Mouse (Mus musculus): Measurements from ENCODE around the gene Mtx3. TPM values are rescaled to one million over a fixed set of nuclear protein-coding genes. Genes with fewer than 3 reads are reported as not detected.
"Not testable (repeated sequence)": the region's sequence is repeated elsewhere in the genome, so short reads cannot be mapped to it uniquely, and the experiment has no call there.

The Mtx3 gene
- polyA plus RNA-seq (2015; fragmentation: Nextera tagmentation; extraction: Ambion mirVana), result 5.1 TPM in 2 replicates

DNA sequence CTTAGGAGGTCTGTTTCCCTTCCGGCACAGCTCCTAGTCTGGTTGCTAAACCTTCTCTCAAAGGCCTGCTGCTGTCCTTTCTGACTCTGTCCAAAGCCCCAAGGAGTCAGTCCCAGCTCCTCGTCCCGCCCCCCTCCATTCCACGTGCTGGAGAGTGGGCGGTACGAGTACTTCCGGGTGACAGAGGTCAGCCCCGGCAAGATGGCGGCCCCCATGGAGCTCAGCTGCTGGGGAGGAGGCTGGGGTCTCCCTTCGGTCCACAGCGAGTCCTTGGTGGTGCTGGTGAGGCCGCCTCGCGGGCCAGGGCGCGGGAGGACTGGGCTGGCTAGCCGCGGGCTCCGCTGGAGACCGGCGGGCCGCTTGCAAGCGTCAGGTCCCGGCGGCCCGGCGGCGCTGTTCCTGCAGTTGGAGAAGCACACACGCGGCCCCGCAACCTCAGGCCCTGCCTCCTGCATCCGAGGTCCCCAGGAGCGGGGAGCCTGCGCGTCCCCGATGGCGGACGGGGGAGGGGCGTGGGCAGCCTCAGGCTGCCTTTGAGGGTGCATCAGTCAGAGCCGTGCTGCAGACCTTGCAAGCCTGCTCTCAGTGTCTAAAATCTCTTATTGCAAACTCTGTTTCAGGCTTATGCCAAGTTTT, at the start of gene Mtx3:
Mtx3 (plus strand) TSS at position 175 of the 636 bp plus-strand sequence.
- 2% methylated on average over 39 of the region's 40 CpGs for WGBS
- peak; percentile 97 for ATAC-seq (ENCODE audit: low FRiP score, low read depth)
- H3K27ac ChIP-seq, result peak within 1 kb of the TSS; percentile 87
- 0 out of 2 replicates have a peak, but pooled peaks cover 3% of the 10 kb centered on the region for H3K27me3 ChIP-seq
- H3K4me1 ChIP-seq, result no peaks in the 10 kb centered on the region
- peak within 1 kb of the TSS; percentile 86 for H3K9ac ChIP-seq
- peaks cover 29% of the 10 kb centered on the region for H3K36me3 ChIP-seq
- H3K4me3 ChIP-seq, result peak within 1 kb of the TSS; percentile 88
- peak within 1 kb of the TSS; percentile 70 for H3K4me2 ChIP-seq (replicated peaks)
- no peaks in the 10 kb centered on the region for H3K9me3 ChIP-seq

DNA sequence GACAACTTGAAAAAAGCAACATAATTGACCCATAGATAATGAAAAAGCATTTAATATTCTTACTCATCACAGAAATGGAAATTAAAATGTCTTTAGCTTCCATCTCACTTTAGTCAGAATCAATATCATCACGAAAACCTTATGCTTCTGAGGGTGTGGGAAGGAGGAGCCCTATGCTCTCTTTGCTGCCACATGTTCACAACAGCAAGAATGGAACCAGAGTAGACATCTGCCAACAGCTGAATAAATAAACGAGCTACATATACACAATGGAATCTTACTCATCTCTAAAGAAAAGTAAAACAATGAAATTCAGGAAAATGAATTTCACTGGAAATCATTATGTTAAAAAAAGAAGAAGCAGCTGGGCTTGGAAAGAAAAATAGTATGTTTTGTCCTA, 45.7 kb upstream of the Mtx3 start:
- Histone ChIP-seq H3K9ac (no peak overlapping the region), H3K4me3 (no peak overlapping the region), H3K4me1 (peaks cover 11% of the 10 kb centered on the region), H3K27me3 (peaks cover 36% of the 10 kb centered on the region), H3K27ac (no peak overlapping the region), H3K9me3 (no peaks in the 10 kb centered on the region), H3K4me2 (replicated peaks) (no peak overlapping the region), H3K36me3 (no peaks in the 10 kb centered on the region)
- WGBS, result 83% methylated on average over 2 of the region's 2 CpGs
- no peak for ATAC-seq (ENCODE audit: low FRiP score, low read depth)

DNA sequence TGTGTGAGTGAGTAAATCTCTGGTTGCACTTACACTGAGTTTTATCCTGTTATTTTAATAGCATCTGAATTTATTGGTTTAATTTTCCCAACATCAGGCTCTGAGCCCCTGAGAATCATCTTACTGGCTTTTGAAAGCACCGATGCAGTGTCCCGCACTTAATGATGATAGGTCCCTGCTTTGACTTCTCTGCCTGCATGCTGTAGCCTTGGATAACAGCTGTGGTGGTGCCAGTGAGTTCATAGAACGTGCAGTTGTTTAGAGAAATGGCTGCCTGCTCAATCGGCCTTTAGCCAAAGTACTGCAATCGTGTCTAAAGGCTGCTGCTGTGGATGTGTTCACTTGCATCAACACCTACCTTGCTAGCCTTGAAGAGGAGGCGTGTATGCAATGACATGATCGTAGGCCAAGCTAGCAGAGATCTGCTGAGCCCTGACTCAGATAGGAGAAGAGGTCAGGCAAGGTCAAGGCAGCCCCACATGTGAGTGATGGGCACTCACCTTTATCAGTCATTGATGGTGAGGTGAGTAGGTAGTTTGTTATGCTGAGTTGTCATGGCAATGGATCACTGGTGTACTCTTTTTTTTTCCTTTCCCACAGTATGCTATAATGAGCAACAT, 45.1 kb upstream of the Mtx3 start:
- ATAC-seq (ENCODE audit: low FRiP score, low read depth), result no peak; the same call in 1 of the 2 replicates
- H3K27ac ChIP-seq, result no peak overlapping the region
- no peak overlapping the region for H3K4me3 ChIP-seq
- H3K9me3 ChIP-seq, result no peaks in the 10 kb centered on the region
- peaks cover 11% of the 10 kb centered on the region for H3K4me1 ChIP-seq
- H3K9ac ChIP-seq, result no peak overlapping the region
- H3K27me3 ChIP-seq, result peaks cover 31% of the 10 kb centered on the region
- H3K36me3 ChIP-seq, result no peaks in the 10 kb centered on the region
- WGBS, result 74% methylated on average over 7 of the region's 7 CpGs
- H3K4me2 ChIP-seq (replicated peaks), result no peak overlapping the region

DNA sequence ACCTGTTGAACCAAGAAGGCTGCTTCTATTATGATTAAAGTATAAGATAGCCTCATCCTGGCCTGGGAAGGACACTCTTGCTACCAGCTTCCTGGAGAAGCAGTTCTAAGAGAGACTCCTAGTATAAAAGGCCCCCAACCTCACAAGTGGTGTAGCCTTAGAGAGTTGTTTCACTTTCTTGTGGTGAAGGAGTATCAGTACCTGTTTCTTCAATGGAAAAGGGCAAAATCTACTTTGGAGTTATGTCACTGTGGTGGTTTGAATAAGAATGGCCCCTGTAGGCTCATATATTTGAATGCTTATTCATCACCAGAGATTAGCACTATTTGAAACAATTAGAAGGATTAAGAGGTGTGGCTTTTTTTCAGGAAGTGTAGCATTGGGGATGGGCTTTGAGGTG, 37.8 kb upstream of the Mtx3 start:
- Histone ChIP-seq H3K9me3 (no peaks in the 10 kb centered on the region), H3K4me3 (no peak overlapping the region), H3K4me1 (0 out of 2 replicates have a peak, but pooled peaks cover 6% of the 10 kb centered on the region), H3K36me3 (no peaks in the 10 kb centered on the region), H3K4me2 (replicated peaks) (no peak overlapping the region), H3K27me3 (0 out of 2 replicates have a peak, but pooled peaks cover 3% of the 10 kb centered on the region), H3K9ac (no peak overlapping the region), H3K27ac (no peak overlapping the region)
- ATAC-seq (ENCODE audit: low FRiP score, low read depth), result no peak

DNA sequence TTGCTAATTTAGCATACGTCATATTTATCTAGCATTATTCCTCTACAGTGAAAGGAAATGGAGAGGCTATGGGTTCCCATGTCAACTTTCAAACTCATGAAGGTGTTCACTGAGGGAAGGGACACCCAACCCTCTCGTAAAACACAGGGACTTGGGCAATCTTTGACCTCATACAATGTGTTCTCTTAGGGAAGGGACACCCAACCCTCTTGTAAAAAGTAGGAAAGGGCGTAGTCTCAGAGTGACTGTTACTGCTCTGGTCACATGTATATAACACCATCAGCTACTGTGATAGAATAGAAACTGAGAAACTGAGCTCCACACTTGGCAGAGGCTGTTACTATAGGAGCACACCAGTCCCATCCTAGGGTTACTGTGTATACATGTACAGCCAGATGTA, 36.7 kb upstream of the Mtx3 start:
- ATAC-seq (ENCODE audit: low FRiP score, low read depth), result no peak
- H3K9me3 ChIP-seq, result no peaks in the 10 kb centered on the region
- 88% methylated on average over 3 of the region's 3 CpGs for WGBS
- no peak overlapping the region for H3K27ac ChIP-seq
- no peaks in the 10 kb centered on the region for H3K36me3 ChIP-seq
- no peak overlapping the region for H3K4me2 ChIP-seq (replicated peaks)
- H3K9ac ChIP-seq, result no peak overlapping the region
- peaks cover 12% of the 10 kb centered on the region; the same call in 1 of the 2 replicates for H3K4me1 ChIP-seq
- H3K4me3 ChIP-seq, result no peak overlapping the region
- no peaks in the 10 kb centered on the region for H3K27me3 ChIP-seq

DNA sequence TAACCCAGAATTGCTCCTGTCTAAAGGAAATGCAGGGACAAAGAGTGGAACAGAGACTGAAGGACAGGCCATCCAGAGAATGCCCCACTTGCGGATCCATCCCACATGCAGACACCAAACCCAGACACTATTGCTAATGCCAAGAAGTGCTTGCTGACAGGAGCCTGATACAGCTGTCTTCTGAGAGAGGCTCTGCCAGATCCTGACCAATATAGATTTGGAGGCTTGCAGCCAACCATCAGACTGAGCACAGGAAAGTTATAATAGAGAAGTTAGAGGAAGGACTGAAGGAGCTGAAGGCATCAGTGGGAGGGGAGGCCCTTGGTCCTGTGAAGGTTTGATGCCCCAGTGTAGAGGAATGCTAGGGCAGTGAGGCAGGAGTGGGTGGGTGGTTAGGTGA, 34.0 kb upstream of the Mtx3 start:
- not testable (repeated sequence) for ATAC-seq (ENCODE audit: low FRiP score, low read depth); H3K4me2 ChIP-seq (replicated peaks); H3K9me3 ChIP-seq; H3K27ac ChIP-seq; H3K9ac ChIP-seq; H3K4me3 ChIP-seq; H3K36me3 ChIP-seq; H3K27me3 ChIP-seq; H3K4me1 ChIP-seq
- WGBS, result 91% methylated on average over 1 of the region's 1 CpGs

DNA sequence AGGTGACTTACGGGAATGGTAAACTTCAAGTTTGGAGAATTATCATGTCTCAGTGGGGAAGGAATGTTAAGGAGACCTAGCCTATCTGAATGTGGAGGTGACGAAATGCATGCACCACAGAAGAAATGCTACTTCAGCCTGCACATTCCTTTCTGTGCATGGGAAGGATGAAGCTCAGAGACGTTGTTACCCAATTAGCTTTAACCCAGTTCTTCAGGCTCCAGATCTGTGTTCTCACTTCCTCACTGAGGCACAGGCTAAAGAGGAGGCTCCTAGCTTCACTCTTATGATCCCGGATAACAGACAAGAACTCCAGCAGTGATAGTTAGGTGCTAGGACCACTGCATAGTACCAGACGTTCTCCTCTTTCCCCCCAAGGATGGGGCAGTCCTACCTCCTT, 28.2 kb upstream of the Mtx3 start:
- Histone ChIP-seq H3K27ac (no peak overlapping the region), H3K4me3 (no peak overlapping the region), H3K4me1 (peaks cover 6% of the 10 kb centered on the region; the same call in 1 of the 2 replicates), H3K4me2 (replicated peaks) (no peak overlapping the region), H3K9ac (no peak overlapping the region), H3K36me3 (no peaks in the 10 kb centered on the region), H3K9me3 (no peaks in the 10 kb centered on the region), H3K27me3 (no peaks in the 10 kb centered on the region)
- 78% methylated on average over 5 of the region's 5 CpGs for WGBS
- ATAC-seq (ENCODE audit: low FRiP score, low read depth), result no peak

DNA sequence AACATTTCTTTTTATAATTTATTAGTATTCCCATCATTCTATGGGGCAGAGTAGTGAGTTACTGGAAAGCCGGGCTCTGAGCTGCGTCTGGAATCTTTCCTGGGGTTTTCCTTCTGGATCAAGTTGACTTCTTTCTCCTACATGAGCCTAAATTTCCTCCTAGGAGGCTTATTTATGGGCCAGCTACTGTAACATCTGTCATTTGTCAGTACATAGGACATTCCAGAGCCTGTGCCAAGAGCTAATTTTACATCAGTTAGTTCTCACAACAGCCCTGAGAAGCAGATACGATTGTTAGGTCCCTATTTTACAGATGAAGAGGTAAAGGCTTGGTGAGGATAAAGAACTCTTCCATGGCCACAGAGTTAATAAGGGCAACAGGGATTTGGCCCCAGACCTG, 27.2 kb upstream of the Mtx3 start:
- WGBS, result 36% methylated on average over 3 of the region's 3 CpGs
- H3K9me3 ChIP-seq, result no peaks in the 10 kb centered on the region

DNA sequence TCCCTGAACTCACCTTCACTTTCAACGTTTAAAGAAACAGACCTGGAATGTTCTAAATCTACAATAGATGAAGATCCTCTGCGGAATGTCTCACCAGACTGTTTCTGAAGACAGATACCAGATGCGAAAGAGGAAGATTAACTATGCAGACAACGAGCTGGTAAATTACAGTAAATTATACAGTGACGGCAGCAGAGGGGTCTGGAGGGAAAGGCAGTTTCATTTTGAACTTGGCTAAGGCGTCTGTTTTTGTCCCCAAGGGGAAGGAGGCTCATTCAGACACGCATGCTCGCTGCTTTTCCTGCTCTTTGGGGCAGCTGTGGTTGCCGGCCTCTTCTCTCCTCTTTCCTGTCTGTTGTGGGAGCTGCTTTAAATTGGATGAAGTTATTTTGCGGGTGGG, 15.7 kb upstream of the Mtx3 start:
- H3K4me1 ChIP-seq, result peaks cover 10% of the 10 kb centered on the region
- WGBS, result 36% methylated on average over 10 of the region's 10 CpGs
- H3K27ac ChIP-seq, result peak overlapping the region; percentile 39
- H3K4me3 ChIP-seq, result no peak overlapping the region
- no peaks in the 10 kb centered on the region for H3K9me3 ChIP-seq
- no peak overlapping the region for H3K9ac ChIP-seq
- no peaks in the 10 kb centered on the region for H3K36me3 ChIP-seq
- peak; percentile 24; the same call in 1 of the 2 replicates for ATAC-seq (ENCODE audit: low FRiP score, low read depth)
- peak overlapping the region; percentile 35 for H3K4me2 ChIP-seq (replicated peaks)
- H3K27me3 ChIP-seq, result no peaks in the 10 kb centered on the region

More for the DNA sequence above, 27.2 kb upstream of the Mtx3 start:
- H3K36me3 ChIP-seq, result no peaks in the 10 kb centered on the region
- no peak overlapping the region for H3K9ac ChIP-seq
- no peak overlapping the region for H3K4me2 ChIP-seq (replicated peaks)
- ATAC-seq (ENCODE audit: low FRiP score, low read depth), result no peak
- H3K27me3 ChIP-seq, result no peaks in the 10 kb centered on the region
- no peak overlapping the region for H3K27ac ChIP-seq
- no peak overlapping the region for H3K4me3 ChIP-seq
- H3K4me1 ChIP-seq, result peaks cover 2% of the 10 kb centered on the region; the same call in 1 of the 2 replicates

DNA sequence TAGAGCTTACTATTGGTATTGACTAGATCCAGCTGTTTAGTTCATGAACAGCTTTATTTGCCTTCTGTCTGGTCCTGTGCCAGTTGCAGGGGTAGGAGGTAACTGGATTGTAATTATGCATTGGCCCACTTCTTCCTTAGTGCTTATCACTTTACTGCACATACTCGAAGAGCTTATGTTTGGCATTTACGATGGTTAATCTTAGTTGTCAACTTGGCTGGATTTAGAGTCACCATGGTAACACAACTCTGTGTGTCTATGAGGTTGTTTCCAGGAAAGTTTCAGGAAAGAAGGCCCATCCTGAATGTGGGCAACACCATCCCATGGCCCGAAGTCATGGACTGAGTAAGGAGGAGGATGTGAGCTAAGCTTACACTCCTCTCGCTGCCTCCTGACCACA, 11.4 kb upstream of the Mtx3 start:
- Histone ChIP-seq H3K4me2 (replicated peaks) (no peak overlapping the region), H3K9me3 (no peaks in the 10 kb centered on the region), H3K4me3 (no peak overlapping the region), H3K27me3 (no peaks in the 10 kb centered on the region), H3K27ac (0 out of 2 replicates have a peak overlapping the region, but pooled peaks have one; percentile 52), H3K4me1 (peaks cover 10% of the 10 kb centered on the region), H3K36me3 (no peaks in the 10 kb centered on the region), H3K9ac (no peak overlapping the region)
- no peak for ATAC-seq (ENCODE audit: low FRiP score, low read depth)
- 83% methylated on average over 4 of the region's 4 CpGs for WGBS

DNA sequence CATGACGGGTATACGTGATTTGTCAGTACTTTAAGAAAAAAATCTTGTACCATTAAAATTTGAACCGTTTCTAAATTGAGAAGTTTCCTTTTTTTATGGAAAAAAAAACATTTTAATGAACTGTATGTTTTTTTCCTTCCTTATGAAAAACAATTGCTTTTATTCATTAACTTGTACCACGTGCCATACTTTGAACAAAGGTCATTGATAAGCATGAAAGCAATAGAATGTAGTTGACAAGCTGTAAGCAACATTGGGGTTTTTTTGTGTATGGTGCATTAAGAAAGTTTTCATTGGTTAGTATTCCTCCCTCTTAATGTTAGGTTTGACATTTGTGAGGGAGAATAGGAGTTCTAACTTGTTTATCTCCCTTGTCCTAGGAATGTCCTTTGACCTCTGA, 1.9 kb downstream of the Mtx3 start:
- Histone ChIP-seq H3K9ac (no peak overlapping the region), H3K27ac (no peak overlapping the region), H3K27me3 (no peaks in the 10 kb centered on the region), H3K36me3 (peaks cover 47% of the 10 kb centered on the region), H3K9me3 (no peaks in the 10 kb centered on the region), H3K4me3 (no peak overlapping the region), H3K4me2 (replicated peaks) (no peak overlapping the region), H3K4me1 (no peaks in the 10 kb centered on the region)
- ATAC-seq (ENCODE audit: low FRiP score, low read depth), result no peak
- 86% methylated on average over 4 of the region's 4 CpGs for WGBS

DNA sequence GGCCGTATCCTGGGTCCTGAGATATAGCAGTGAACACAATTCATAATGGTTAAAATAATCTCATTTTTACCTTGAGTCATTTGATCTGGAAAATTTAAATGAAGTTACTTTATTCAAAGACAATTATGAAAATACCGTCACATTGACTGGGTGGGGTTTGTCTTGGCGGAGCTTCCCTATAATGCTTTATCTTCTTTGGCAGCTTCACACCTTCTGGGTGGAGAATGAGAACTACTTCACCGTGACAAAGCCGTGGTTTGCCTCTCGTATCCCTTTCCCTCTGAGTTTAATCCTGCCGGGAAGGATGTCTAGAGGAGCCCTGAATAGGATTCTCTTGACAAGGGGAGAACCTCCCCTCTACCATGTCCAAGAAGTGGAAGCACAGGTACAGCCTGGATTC, 2.8 kb downstream of the Mtx3 start:
- H3K4me3 ChIP-seq, result no peak overlapping the region
- WGBS, result 94% methylated on average over 7 of the region's 7 CpGs
- no peak overlapping the region for H3K4me2 ChIP-seq (replicated peaks)
- ATAC-seq (ENCODE audit: low FRiP score, low read depth), result no peak
- H3K36me3 ChIP-seq, result peaks cover 51% of the 10 kb centered on the region
- H3K9me3 ChIP-seq, result no peaks in the 10 kb centered on the region
- H3K4me1 ChIP-seq, result no peaks in the 10 kb centered on the region
- H3K27ac ChIP-seq, result no peak overlapping the region
- H3K27me3 ChIP-seq, result no peaks in the 10 kb centered on the region
- H3K9ac ChIP-seq, result no peak overlapping the region

DNA sequence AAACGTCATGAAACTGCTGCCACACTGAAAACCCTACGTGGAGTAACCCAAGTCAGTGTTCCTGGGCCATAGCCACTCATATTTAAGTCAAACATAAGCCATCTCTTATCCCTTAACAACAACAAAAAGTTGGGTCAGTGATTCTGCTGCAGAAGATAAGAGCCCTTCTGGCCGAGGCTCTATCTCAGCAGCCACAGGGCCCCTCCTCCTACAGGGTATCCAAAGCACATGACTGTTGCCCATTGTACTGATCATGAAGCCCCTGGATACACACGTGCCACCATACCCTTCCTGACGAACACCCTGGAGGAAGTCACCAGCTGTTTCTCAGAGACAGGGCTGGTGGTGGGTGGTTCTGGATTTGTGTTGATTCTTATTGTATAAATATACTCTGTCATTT, 3.4 kb downstream of the Mtx3 start:
- no peak overlapping the region for H3K27ac ChIP-seq
- no peak overlapping the region for H3K4me2 ChIP-seq (replicated peaks)
- peaks cover 56% of the 10 kb centered on the region for H3K36me3 ChIP-seq
- no peaks in the 10 kb centered on the region for H3K27me3 ChIP-seq
- H3K4me1 ChIP-seq, result no peaks in the 10 kb centered on the region
- no peak for ATAC-seq (ENCODE audit: low FRiP score, low read depth)
- no peak overlapping the region for H3K9ac ChIP-seq
- WGBS, result 81% methylated on average over 5 of the region's 5 CpGs
- no peaks in the 10 kb centered on the region for H3K9me3 ChIP-seq
- H3K4me3 ChIP-seq, result no peak overlapping the region

All from limb, embryonic 13.5 days (tissue).